Mouse (Mus musculus) hindbrain, embryonic 10.5 days (tissue): Measurements from ENCODE around the gene Chst2. TPM values are rescaled to one million over a fixed set of nuclear protein-coding genes. Genes with fewer than 3 reads are reported as not detected.

Experiments used
- DNase-seq: peaks from one replicate; pipeline ENCODE4 v3.0.0-alpha.2; 2017; ENCODE audit warnings: low spot score
- H3K27ac ChIP-seq: fragments of 300-500 bp; sonication (generic); 2 replicates; pipeline ENCODE4 v1.5.1; 2016; ENCODE audit warnings: mild to moderate bottlenecking, moderate library complexity
- H3K27me3 ChIP-seq: fragments of 300-500 bp; sonication (generic); 2 replicates; pipeline ENCODE4 v1.6.1; 2016; ENCODE audit warnings: mild to moderate bottlenecking; ENCODE audit not compliant: poor library complexity, insufficient read depth, severe bottlenecking
- H3K36me3 ChIP-seq: fragments of 300-500 bp; sonication (generic); 2 replicates; pipeline ENCODE4 v1.6.1; 2016; ENCODE audit warnings: mild to moderate bottlenecking, moderate library complexity
- H3K4me1 ChIP-seq: fragments of 300-500 bp; sonication (generic); replicated peaks from 2 replicates; pipeline ENCODE4 v1.6.1; 2016; ENCODE audit warnings: mild to moderate bottlenecking
- H3K4me3 ChIP-seq: fragments of 300-500 bp; sonication (generic); 2 replicates; pipeline ENCODE4 v1.5.1; 2016; ENCODE audit warnings: mild to moderate bottlenecking, moderate library complexity
- H3K9me3 ChIP-seq: fragments of 300-500 bp; sonication (generic); 2 replicates; pipeline ENCODE4 v1.6.1; 2016; ENCODE audit warnings: mild to moderate bottlenecking, moderate library complexity
- WGBS: fragments of 180-500 bp; shearing (Covaris S2); methylation state at CpG from one replicate; pipeline ENCODE4 v1.1.7; 2016; 5-methylcytosine and 5-hydroxymethylcytosine counted together
- polyA plus RNA-seq: library from polyadenylated mRNA; unstranded; fragments of >200 nt; fragmentation: Nextera tagmentation; extraction: Ambion mirVana; gene quantifications from 2 replicates; pipeline ENCODE4 v1.2.1, GENCODE M21; 2016

The Chst2 gene
- polyA plus RNA-seq, 1 experiment from 2014 or later: 3.4 TPM

GRCm38 (mm10) chr9:95405511-95405945, 994 bp downstream of the Chst2 start:
- Histone ChIP-seq H3K27ac (peak overlapping the region; percentile 88), H3K27me3 (peaks cover 26% of the 10 kb centered on the region), H3K9me3 (no peaks in the 10 kb centered on the region), H3K4me3 (peak overlapping the region; percentile 78), H3K36me3 (peaks cover 8% of the 10 kb centered on the region), H3K4me1 (peaks cover 31% of the 10 kb centered on the region)
- 1% methylated on average over 30 of the region's 30 CpGs for WGBS
- DNase-seq: peak; percentile 75

DNA sequence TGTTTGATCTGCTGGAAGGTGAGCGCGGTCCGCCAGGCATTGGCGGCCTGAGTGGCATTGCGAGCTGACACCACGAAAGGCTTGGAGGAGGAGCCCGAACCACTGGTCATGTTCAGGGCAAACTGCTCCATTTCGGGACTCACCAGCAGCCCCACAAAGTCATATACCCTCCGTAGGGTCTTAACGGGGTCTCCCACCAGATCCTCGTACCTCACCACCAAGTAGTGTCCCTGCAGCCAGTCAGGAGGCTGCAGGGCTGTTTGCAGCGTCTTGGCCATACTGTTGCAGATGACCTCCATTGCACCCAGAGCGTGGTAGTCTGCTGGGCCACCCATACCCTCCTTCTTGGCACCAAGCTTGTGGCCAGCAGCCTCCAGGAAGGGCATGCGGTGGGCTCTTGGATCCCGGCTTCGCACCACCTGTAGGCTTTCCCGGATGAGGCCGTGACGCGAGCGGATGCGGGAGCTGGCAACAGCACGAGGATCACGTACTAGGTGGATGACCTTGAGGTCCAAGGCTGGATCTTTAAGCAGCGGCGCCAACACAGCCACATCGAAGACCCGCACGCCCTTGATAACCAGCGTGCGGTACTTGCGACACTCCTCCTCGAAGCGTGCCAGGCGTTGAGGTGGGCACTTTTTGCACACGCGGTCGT, 1.6 kb downstream of the Chst2 start:
- H3K36me3 ChIP-seq: peaks cover 8% of the 10 kb centered on the region
- H3K27me3 ChIP-seq: peaks cover 26% of the 10 kb centered on the region
- H3K4me3 ChIP-seq: peak overlapping the region; percentile 78
- DNase-seq: no peak
- H3K27ac ChIP-seq: 0 out of 2 replicates have a peak overlapping the region, but pooled peaks have one; percentile 88
- H3K4me1 ChIP-seq: peaks cover 31% of the 10 kb centered on the region
- WGBS: 78% methylated on average over 38 of the region's 38 CpGs
- H3K9me3 ChIP-seq: no peaks in the 10 kb centered on the region

GRCm38 (mm10) chr9:95401686-95402085, 4.8 kb downstream of the Chst2 start:
- no peak for DNase-seq
- WGBS: 51% methylated on average over 5 of the region's 5 CpGs
- Histone ChIP-seq H3K36me3 (peaks cover 8% of the 10 kb centered on the region), H3K27me3 (peaks cover 15% of the 10 kb centered on the region), H3K4me1 (peaks cover 18% of the 10 kb centered on the region), H3K9me3 (no peaks in the 10 kb centered on the region), H3K27ac (no peak overlapping the region), H3K4me3 (no peak overlapping the region)

DNA sequence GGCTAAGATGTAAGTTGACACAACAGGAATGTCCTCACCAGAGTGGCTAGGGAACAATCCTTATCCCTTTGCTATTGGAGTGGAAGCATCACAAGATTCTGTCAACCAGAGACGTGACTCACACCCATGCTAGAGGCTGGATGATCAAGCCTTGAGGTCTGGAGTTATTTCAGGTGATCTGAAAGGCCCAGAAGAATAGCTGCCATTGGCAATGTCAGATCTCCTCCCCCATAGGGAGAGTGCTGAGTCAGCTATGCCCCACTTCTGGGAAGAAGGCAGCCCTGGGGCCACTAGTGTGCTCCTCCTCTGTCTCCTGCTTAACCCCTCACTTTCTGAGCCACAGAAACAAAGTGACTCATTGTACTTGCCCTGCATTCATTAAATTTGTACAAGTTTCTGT, 14.5 kb downstream of the Chst2 start:
- WGBS: 61% methylated on average over 1 of the region's 1 CpGs
- Histone ChIP-seq H3K4me3 (no peak overlapping the region), H3K9me3 (no peaks in the 10 kb centered on the region), H3K4me1 (0 out of 2 replicates have a peak, but pooled peaks cover 2% of the 10 kb centered on the region), H3K27me3 (no peaks in the 10 kb centered on the region), H3K36me3 (no peaks in the 10 kb centered on the region), H3K27ac (no peak overlapping the region)
- DNase-seq: no peak

- no peaks in the 10 kb centered on the region for H3K36me3 ChIP-seq
- H3K4me1 ChIP-seq: 0 out of 2 replicates have a peak, but pooled peaks cover 2% of the 10 kb centered on the region
- no peak overlapping the region for H3K27ac ChIP-seq
- WGBS: 90% methylated on average over 3 of the region's 3 CpGs
- no peaks in the 10 kb centered on the region for H3K27me3 ChIP-seq
- H3K9me3 ChIP-seq: no peaks in the 10 kb centered on the region
- no peak for DNase-seq
- H3K4me3 ChIP-seq: no peak overlapping the region
Observed at GRCm38 (mm10) chr9:95389956-95390355, 16.6 kb downstream of the Chst2 start.

GRCm38 (mm10) chr9:95387881-95388380, 18.6 kb downstream of the Chst2 start:
- 0 out of 2 replicates have a peak, but pooled peaks cover 2% of the 10 kb centered on the region for H3K4me1 ChIP-seq
- H3K36me3 ChIP-seq: no peaks in the 10 kb centered on the region
- no peak overlapping the region for H3K27ac ChIP-seq
- H3K9me3 ChIP-seq: no peaks in the 10 kb centered on the region
- DNase-seq: no peak
- no peaks in the 10 kb centered on the region for H3K27me3 ChIP-seq
- WGBS: 89% methylated on average over 8 of the region's 8 CpGs
- no peak overlapping the region for H3K4me3 ChIP-seq

DNA sequence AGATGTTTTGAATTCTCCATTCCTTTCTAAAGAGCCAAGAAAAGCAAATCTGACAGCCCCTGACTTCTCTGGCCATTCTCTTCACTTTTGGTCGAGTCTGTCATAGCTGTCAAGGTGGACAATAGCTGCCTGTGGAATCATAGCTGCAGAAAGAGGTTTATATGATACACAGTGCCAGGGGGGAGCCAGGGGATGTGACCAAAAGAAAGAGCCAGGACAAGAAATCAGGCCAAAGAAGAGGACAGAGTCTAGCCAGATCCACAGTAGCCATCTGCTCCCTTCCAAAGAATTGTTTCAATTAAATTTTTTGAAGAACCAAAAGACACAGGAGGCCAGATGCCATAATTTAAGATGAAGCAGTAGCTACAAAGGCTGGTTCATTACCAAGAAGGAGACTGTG, 30.6 kb downstream of the Chst2 start:
- Histone ChIP-seq H3K4me1 (0 out of 2 replicates have a peak, but pooled peaks cover 2% of the 10 kb centered on the region), H3K4me3 (no peak overlapping the region), H3K27ac (no peak overlapping the region), H3K36me3 (no peaks in the 10 kb centered on the region), H3K27me3 (no peaks in the 10 kb centered on the region), H3K9me3 (no peaks in the 10 kb centered on the region)
- 64% methylated on average over 1 of the region's 1 CpGs for WGBS
- no peak for DNase-seq

- H3K4me3 ChIP-seq: no peak overlapping the region
- WGBS: 86% methylated on average over 8 of the region's 8 CpGs
- DNase-seq: no peak
- no peak overlapping the region for H3K27ac ChIP-seq
- H3K36me3 ChIP-seq: no peaks in the 10 kb centered on the region
- H3K27me3 ChIP-seq: no peaks in the 10 kb centered on the region
- H3K9me3 ChIP-seq: no peaks in the 10 kb centered on the region
- no peaks in the 10 kb centered on the region for H3K4me1 ChIP-seq
Observed at GRCm38 (mm10) chr9:95375336-95375735, 31.2 kb downstream of the Chst2 start.

DNA sequence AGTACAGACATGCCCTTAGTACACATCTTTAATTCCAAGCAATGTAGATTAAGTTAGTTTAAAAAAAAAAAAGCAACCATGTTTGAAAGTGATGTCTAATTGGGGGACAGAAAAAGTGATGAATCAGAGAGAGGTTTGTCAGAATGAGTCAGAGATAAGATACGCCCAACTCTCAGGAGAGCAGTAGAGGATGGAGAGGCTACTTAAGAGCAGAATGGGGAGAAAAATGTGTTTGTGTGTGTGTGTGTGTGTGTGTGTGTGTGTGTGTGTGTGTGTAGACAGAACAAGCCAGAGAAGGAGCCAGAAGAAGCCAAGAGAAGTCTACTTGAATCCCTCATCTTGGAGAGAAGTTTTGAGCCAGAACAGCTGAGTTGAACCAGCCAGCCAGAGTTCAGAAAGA, 32.8 kb downstream of the Chst2 start:
- 96% methylated on average over 1 of the region's 1 CpGs for WGBS
- H3K27ac ChIP-seq: no peak overlapping the region
- no peaks in the 10 kb centered on the region for H3K27me3 ChIP-seq
- peaks cover 6% of the 10 kb centered on the region for H3K9me3 ChIP-seq
- DNase-seq: no peak
- H3K4me1 ChIP-seq: no peaks in the 10 kb centered on the region
- H3K4me3 ChIP-seq: no peak overlapping the region
- no peaks in the 10 kb centered on the region for H3K36me3 ChIP-seq

GRCm38 (mm10) chr9:95365882-95366281, 40.6 kb downstream of the Chst2 start:
- Histone ChIP-seq H3K9me3 (peaks cover 6% of the 10 kb centered on the region), H3K4me1 (no peaks in the 10 kb centered on the region), H3K27me3 (no peaks in the 10 kb centered on the region), H3K4me3 (no peak overlapping the region), H3K27ac (no peak overlapping the region), H3K36me3 (no peaks in the 10 kb centered on the region)
- WGBS: 90% methylated on average over 3 of the region's 3 CpGs
- no peak for DNase-seq

GRCm38 (mm10) chr9:95353829-95354391, 52.6 kb downstream of the Chst2 start:
- Histone ChIP-seq H3K36me3 (no peaks in the 10 kb centered on the region), H3K4me3 (no peak overlapping the region), H3K9me3 (no peaks in the 10 kb centered on the region), H3K27ac (no peak overlapping the region), H3K4me1 (no peaks in the 10 kb centered on the region), H3K27me3 (no peaks in the 10 kb centered on the region)
- no peak for DNase-seq
- WGBS: 92% methylated on average over 5 of the region's 5 CpGs

GRCm38 (mm10) chr9:95351968-95352367, 54.6 kb downstream of the Chst2 start:
- WGBS: 79% methylated on average over 2 of the region's 2 CpGs
- no peak for DNase-seq

GRCm38 (mm10) chr9:95350550-95350949, 56.0 kb downstream of the Chst2 start:
- WGBS: 86% methylated on average over 4 of the region's 4 CpGs
- no peak for DNase-seq
- no peaks in the 10 kb centered on the region for H3K27me3 ChIP-seq
- H3K4me3 ChIP-seq: no peak overlapping the region
- H3K36me3 ChIP-seq: no peaks in the 10 kb centered on the region
- H3K27ac ChIP-seq: no peak overlapping the region
- H3K9me3 ChIP-seq: no peaks in the 10 kb centered on the region
- H3K4me1 ChIP-seq: no peaks in the 10 kb centered on the region

More at GRCm38 (mm10) chr9:95351968-95352367, 54.6 kb downstream of the Chst2 start:
- H3K4me3 ChIP-seq: no peak overlapping the region
- no peaks in the 10 kb centered on the region for H3K36me3 ChIP-seq
- no peaks in the 10 kb centered on the region for H3K9me3 ChIP-seq
- H3K4me1 ChIP-seq: no peaks in the 10 kb centered on the region
- H3K27me3 ChIP-seq: no peaks in the 10 kb centered on the region
- H3K27ac ChIP-seq: no peak overlapping the region
